Mouse (Mus musculus) liver, embryonic 11.5 days (tissue): ENCODE results near the gene G430095P16Rik. TPM values are rescaled to one million over a fixed set of nuclear protein-coding genes. Genes with fewer than 3 reads are reported as not detected.

Experiments used
- ATAC-seq: fragments of 200-750 bp; cut with Nextera tagmentation; replicated peaks from 2 replicates; pipeline ENCODE4 v1.8.0; 2017; ENCODE audit warnings: moderate number of reproducible peaks, mild to moderate bottlenecking, moderate TSS enrichment, moderate library complexity; ENCODE audit not compliant: low FRiP score
- DNase-seq: peaks from one replicate; pipeline ENCODE4 v3.0.0-alpha.2; 2017; ENCODE audit warnings: low spot score
- H3K27ac ChIP-seq: fragments of 300-500 bp; sonication (generic); 2 replicates; pipeline ENCODE4 v1.5.1; 2014; ENCODE audit warnings: mild to moderate bottlenecking, low read depth, low read length, control low read depth
- H3K27me3 ChIP-seq: fragments of 300-500 bp; sonication (generic); replicated peaks from 2 replicates; pipeline ENCODE4 v1.6.1; 2014; ENCODE audit warnings: low read length, mixed read lengths; ENCODE audit not compliant: control insufficient read depth, insufficient read depth
- H3K36me3 ChIP-seq: fragments of 300-500 bp; sonication (generic); 2 replicates; pipeline ENCODE4 v1.6.1; 2014; ENCODE audit warnings: mild to moderate bottlenecking, low read length, moderate library complexity, mixed read lengths; ENCODE audit not compliant: control insufficient read depth, insufficient read depth
- H3K4me1 ChIP-seq: fragments of 300-500 bp; sonication (generic); replicated peaks from 2 replicates; pipeline ENCODE4 v1.6.1; 2014; ENCODE audit warnings: low read length, mixed read lengths; ENCODE audit not compliant: control insufficient read depth, insufficient read depth
- H3K4me2 ChIP-seq: fragments of 300-500 bp; sonication (generic); 2 replicates; pipeline ENCODE4 v1.6.1; 2014; ENCODE audit warnings: mild to moderate bottlenecking, control low read depth, moderate library complexity
- H3K4me3 ChIP-seq: fragments of 300-500 bp; sonication (generic); 2 replicates; pipeline ENCODE4 v1.5.1; 2014; ENCODE audit warnings: low read depth, low read length, control low read depth
- H3K9ac ChIP-seq: fragments of 300-500 bp; sonication (generic); 2 replicates; pipeline ENCODE4 v1.6.1; 2014; ENCODE audit warnings: low read depth, low read length, control low read depth
- H3K9me3 ChIP-seq: fragments of 300-500 bp; sonication (generic); 2 replicates; pipeline ENCODE4 v1.6.1; 2016; ENCODE audit warnings: low read length, inconsistent platforms, mixed read lengths; ENCODE audit not compliant: control insufficient read depth
- WGBS: fragments of 180-500 bp; shearing (Covaris S2); extraction: QIAGEN DNeasy Blood & Tissue Kit; methylation state at CpG from one replicate; pipeline ENCODE4 v1.1.7; 2014; 5-methylcytosine and 5-hydroxymethylcytosine counted together
- polyA plus RNA-seq: library from polyadenylated mRNA; unstranded; fragments of >200 nt; fragmentation: Nextera tagmentation; extraction: Ambion mirVana; gene quantifications from 2 replicates; pipeline ENCODE4 v1.2.1, GENCODE M21; 2014

The G430095P16Rik gene
- polyA plus RNA-seq, 1 experiment from 2014 or later = 12.3 TPM

DNA sequence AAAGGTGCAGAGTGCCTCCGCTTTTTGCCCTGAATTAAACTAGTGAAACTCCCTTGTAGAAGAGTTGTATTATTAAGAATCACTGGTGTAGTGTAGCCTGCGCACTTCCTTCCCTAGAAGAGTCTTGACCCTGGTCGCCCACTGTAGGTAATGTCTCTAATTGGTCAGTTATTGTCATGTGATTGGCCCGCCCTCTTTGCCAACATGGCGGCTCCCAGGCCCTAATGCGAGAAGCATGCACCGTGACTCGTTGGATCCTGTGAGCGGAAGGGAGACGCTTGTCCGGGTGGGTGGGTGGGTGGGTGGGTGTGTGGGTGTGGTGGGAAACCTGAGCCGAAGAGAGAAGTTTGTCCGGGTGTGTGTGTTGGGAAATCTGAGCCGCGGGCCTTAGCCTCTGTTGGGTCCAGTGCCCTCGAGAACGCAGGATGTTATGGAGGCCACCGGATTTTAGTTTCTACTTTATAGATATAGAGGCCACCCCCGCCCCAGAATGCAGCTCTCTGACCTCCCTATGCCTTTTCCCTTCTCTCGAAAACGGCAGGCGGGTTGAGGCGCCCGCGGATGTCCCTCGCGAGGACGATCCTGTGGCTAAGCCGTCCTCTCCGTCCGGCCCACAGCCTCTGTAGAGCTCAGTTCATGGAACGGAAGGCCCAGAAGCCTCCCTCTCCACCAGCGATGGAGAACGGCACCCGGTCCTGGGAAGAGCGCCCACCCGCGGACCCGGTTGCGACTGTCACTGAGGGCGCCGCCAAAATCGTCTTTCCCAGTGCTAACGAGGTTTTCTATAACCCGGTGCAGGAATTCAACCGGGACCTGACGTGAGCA lies 33.5 kb upstream of the G430095P16Rik start:
- H3K9me3 ChIP-seq = no peaks in the 10 kb centered on the region
- peak overlapping the region; percentile 99 for H3K4me3 ChIP-seq
- under 1% methylated on average over 47 of the region's 47 CpGs for WGBS
- ATAC-seq (peak; percentile 77), DNase-seq (peak; percentile 74)
- peaks cover 35% of the 10 kb centered on the region for H3K4me1 ChIP-seq
- peaks cover 24% of the 10 kb centered on the region for H3K36me3 ChIP-seq
- H3K27ac ChIP-seq = peak overlapping the region; percentile 98
- peak overlapping the region; percentile 81 for H3K9ac ChIP-seq
- H3K4me2 ChIP-seq = peak overlapping the region; percentile 93
- no peaks in the 10 kb centered on the region for H3K27me3 ChIP-seq

DNA sequence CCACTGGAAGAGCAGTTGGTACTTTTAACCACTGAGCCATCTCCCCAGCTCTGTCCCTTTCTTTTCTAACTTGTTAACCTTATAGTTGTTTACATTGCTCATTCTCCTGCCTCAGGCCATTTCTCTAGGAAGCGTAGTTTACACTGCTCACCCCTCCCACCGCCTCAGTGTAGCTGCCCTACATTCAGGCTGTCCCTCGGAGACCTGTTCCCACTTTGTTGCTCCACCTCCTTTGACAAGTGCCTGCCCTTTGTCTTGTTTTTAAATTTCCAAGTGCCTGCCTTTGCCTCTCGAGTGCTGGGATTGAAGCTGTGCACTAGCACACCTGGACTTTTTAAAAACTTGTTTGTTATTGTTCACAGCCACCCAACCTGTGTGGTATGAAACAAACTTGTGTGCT lies 29.5 kb upstream of the G430095P16Rik start:
- ATAC-seq = no peak
- Histone ChIP-seq H3K4me2 (no peak overlapping the region), H3K27me3 (no peaks in the 10 kb centered on the region), H3K27ac (no peak overlapping the region), H3K9me3 (no peaks in the 10 kb centered on the region), H3K4me3 (no peak overlapping the region), H3K9ac (no peak overlapping the region), H3K4me1 (peaks cover 16% of the 10 kb centered on the region), H3K36me3 (peaks cover 52% of the 10 kb centered on the region)
- WGBS = 76% methylated on average over 4 of the region's 4 CpGs
- DNase-seq = no peak

DNA sequence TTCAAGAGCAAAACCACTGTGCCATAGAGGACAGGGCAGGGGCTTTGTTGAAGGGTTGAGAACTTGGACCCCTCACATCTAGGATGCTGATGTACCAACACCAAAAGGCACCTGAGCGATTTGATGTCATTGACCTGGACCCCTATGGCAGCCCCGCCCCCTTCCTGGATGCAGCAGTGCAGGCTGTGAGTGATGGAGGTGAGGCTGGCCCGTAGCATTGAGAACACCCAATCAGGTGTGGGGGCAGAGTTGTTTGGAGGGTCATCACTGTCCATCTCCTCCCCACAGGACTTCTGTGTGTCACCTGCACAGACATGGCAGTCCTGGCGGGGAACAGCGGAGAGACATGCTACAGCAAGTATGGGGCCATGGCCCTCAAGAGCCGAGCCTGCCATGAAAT lies 27.7 kb upstream of the G430095P16Rik start:
- DNase-seq (no peak), ATAC-seq (no peak)
- H3K4me1 ChIP-seq = peaks cover 21% of the 10 kb centered on the region
- no peak overlapping the region for H3K4me2 ChIP-seq
- H3K36me3 ChIP-seq = peaks cover 63% of the 10 kb centered on the region
- no peaks in the 10 kb centered on the region for H3K9me3 ChIP-seq
- no peaks in the 10 kb centered on the region for H3K27me3 ChIP-seq
- 89% methylated on average over 6 of the region's 6 CpGs for WGBS
- no peak overlapping the region for H3K4me3 ChIP-seq
- no peak overlapping the region for H3K9ac ChIP-seq
- no peak overlapping the region for H3K27ac ChIP-seq

DNA sequence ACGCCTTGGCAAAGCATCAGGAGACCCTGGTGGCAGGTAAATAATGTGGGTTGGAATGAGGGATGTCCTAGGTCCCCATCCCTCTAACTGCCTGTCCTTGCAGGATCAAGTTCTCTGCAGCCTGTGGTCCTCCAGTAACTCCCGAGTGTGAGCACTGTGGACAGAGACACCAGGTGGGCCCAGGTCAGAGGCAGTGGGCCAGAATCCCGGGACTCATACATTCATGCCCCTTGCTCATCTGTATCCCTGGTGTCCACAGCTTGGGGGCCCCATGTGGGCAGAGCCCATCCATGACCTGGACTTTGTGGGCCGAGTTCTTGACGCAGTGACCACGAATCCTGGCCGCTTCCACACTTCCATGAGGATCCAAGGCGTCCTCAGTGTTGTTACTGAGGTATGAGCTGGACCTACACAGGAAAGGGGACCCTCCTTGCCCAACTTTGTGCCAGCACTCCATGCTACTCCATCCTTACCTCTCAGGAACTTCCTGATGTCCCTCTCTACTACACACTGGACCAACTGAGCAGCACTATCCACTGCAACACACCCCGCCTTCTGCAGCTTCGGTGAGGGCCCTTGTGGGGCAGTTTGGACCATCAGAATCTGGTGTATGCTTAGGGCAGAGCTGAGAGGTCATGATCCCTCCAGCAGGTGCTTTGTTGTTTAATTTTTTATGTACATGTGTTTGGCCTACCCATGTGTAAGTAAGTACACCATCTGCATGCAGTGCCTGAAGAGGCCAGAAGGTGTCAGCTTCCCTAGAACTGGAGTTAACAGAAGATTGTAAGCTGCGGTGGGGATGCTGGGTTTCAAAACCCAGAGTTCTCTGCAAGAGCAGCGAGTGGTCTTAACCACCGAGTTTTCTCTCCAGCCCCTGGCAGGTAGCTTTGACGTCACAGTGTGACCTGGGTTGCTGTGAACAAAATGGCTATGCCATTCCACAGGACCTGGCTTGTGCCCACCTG lies 25.4 kb upstream of the G430095P16Rik start:
- H3K9me3 ChIP-seq = no peaks in the 10 kb centered on the region
- H3K4me1 ChIP-seq = peaks cover 30% of the 10 kb centered on the region
- no peak overlapping the region for H3K4me2 ChIP-seq
- 86% methylated on average over 14 of the region's 14 CpGs for WGBS
- no peak for DNase-seq
- H3K36me3 ChIP-seq = peaks cover 54% of the 10 kb centered on the region
- H3K27me3 ChIP-seq = no peaks in the 10 kb centered on the region
- no peak for ATAC-seq
- no peak overlapping the region for H3K4me3 ChIP-seq
- no peak overlapping the region for H3K27ac ChIP-seq
- no peak overlapping the region for H3K9ac ChIP-seq

DNA sequence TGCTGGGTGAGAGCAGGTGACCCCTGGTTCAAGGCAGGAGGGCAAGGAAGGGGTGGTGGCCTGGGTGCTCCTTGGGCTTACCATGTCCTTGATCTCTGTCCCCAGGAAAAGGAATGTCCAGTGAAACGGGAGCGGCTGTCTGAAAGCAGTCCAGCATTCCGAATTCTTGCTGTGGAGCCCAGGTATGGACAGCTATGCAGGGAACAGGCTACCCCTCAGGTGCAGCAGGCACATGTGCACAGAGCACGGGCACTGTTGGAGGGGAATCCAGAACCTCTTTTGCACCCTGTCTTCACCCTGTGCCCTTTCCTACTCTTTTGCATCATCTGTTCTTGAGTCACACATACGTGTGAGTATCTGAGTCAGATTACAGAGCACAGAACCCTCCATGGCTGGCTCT lies 24.5 kb upstream of the G430095P16Rik start:
- peaks cover 50% of the 10 kb centered on the region for H3K36me3 ChIP-seq

DNA sequence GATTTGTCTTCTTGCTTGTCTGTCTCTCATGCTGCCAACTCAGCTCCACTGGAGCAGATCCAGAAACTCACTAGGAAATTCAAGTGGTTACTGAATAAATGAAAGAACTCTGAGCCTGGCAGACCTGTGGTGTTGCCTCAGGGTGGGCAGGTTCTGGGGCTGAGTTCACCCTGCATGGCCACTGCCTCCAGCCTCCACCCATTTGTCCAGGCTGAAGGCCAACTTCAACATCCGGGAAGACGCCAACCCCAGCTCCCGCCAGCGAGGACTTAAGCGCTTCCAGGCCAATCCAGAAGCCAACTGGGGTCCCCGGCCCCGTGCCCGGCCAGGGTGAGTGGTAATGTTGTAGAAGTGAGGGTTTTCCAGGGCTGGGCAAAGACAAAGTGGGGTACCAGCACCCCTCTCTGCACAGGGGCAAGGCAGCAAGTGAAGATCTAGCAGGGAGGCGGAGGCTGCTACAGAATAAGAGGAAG lies 23.8 kb upstream of the G430095P16Rik start:
- no peaks in the 10 kb centered on the region for H3K9me3 ChIP-seq
- no peak for DNase-seq
- ATAC-seq = no peak
- peaks cover 44% of the 10 kb centered on the region for H3K36me3 ChIP-seq
- no peak overlapping the region for H3K9ac ChIP-seq
- peak overlapping the region; percentile 40; the same call in 1 of the 2 replicates for H3K4me2 ChIP-seq
- peak overlapping the region; percentile 94 for H3K27ac ChIP-seq
- H3K4me1 ChIP-seq = peaks cover 36% of the 10 kb centered on the region
- no peak overlapping the region for H3K4me3 ChIP-seq
- WGBS = 91% methylated on average over 9 of the region's 9 CpGs
- H3K27me3 ChIP-seq = peaks cover 7% of the 10 kb centered on the region

More for the DNA sequence above, 24.5 kb upstream of the G430095P16Rik start:
- ATAC-seq (no peak), DNase-seq (no peak)
- peak overlapping the region; percentile 8; the same call in 1 of the 2 replicates for H3K4me2 ChIP-seq
- no peak overlapping the region; the same call in 1 of the 2 replicates for H3K27ac ChIP-seq
- H3K4me3 ChIP-seq = no peak overlapping the region
- WGBS = 90% methylated on average over 5 of the region's 5 CpGs
- H3K9ac ChIP-seq = no peak overlapping the region
- peaks cover under 1% of the 10 kb centered on the region; the same call in 1 of the 2 replicates for H3K27me3 ChIP-seq
- H3K4me1 ChIP-seq = peaks cover 30% of the 10 kb centered on the region
- no peaks in the 10 kb centered on the region for H3K9me3 ChIP-seq

DNA sequence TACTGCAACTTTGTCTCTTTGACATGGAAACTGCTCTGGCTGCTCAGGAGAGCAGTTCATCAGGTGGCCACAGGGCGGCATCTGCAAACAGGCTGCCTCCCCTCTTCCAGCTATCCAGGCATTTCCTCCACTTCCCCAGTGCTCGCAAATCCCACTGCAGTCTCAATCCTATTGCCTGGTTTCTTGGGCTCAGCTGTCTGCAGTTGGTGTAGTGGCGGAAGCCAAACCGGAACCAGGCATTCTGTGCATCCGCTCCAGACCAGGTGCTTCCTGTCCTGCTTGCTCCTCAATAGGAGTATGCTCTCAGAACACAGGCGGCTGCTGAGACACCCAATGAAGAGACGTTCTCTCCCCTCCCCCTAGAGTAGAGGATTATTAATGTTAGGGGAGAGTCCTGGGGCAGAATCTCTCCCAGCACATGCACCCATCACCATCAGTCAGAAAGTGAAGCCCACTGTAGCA lies 22.9 kb upstream of the G430095P16Rik start:
- H3K9ac ChIP-seq = peak overlapping the region; percentile 34; the same call in 1 of the 2 replicates

DNA sequence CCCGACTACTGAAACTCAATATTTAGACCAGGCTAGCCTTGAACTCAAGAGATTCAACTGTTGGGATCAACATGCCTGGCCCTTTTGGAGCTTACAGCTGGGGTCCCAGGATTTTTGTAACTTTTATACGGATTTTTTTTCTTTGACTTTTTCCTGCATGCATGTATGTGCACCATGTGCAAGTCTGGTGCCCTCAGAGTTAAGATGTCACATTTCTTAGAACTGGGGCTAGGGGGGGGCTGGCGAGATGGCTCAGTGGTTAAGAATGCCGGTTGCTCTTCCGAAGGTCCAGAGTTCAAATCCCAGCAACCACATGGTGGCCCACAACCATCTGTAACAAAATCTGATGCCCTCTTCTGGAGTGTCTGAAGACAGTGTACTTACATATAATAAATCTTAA lies 22.3 kb upstream of the G430095P16Rik start:
- Histone ChIP-seq H3K4me2 (peak overlapping the region; percentile 40; the same call in 1 of the 2 replicates), H3K9ac (peak overlapping the region; percentile 34; the same call in 1 of the 2 replicates), H3K4me3 (no peak overlapping the region; the same call in 1 of the 2 replicates), H3K27ac (peak overlapping the region; percentile 94), H3K4me1 (peaks cover 50% of the 10 kb centered on the region), H3K9me3 (no peaks in the 10 kb centered on the region), H3K27me3 (peaks cover 18% of the 10 kb centered on the region), H3K36me3 (peaks cover 34% of the 10 kb centered on the region)
- ATAC-seq = no peak
- 38% methylated on average over 5 of the region's 5 CpGs for WGBS
- no peak for DNase-seq

More for the DNA sequence above, 22.9 kb upstream of the G430095P16Rik start:
- H3K4me2 ChIP-seq = peak overlapping the region; percentile 40
- peaks cover 12% of the 10 kb centered on the region for H3K27me3 ChIP-seq
- peaks cover 40% of the 10 kb centered on the region for H3K36me3 ChIP-seq
- no peak for ATAC-seq
- peaks cover 43% of the 10 kb centered on the region for H3K4me1 ChIP-seq
- peak overlapping the region; percentile 94 for H3K27ac ChIP-seq
- 36% methylated on average over 7 of the region's 7 CpGs for WGBS
- no peaks in the 10 kb centered on the region for H3K9me3 ChIP-seq
- peak; percentile 63 for DNase-seq
- peak overlapping the region; percentile 11; the same call in 1 of the 2 replicates for H3K4me3 ChIP-seq
